Mouse (Mus musculus) left cerebral cortex, adult 6 months (tissue): ENCODE data around the gene Gm3854. TPM values are rescaled to one million over a fixed set of nuclear protein-coding genes. Genes with fewer than 3 reads are reported as not detected.

Source experiments
- long read RNA-seq, 2 experiments: library from polyadenylated mRNA; unstranded; transcript quantifications; one replicate each; pipeline ENCODE4 v2.0.0; 2019 to 2020
- polyA plus RNA-seq: library from polyadenylated mRNA; unstranded; fragments of <200 nt; fragmentation: Nextera tagmentation; gene quantifications from 2 replicates; pipeline ENCODE4 v1.2.3, GENCODE M21; 2021

The Gm3854 gene
- polyA plus RNA-seq, result 1.5 and 2.5 TPM in 2 replicates
- long read RNA-seq, experiment 1, transcript Gm3854-201 (5 exons, 2,950 nt), result major isoform, 6 of 9 reads
- long read RNA-seq, experiment 1, partial matches to known transcripts, result 2 of 9 reads
- long read RNA-seq, experiment 1, other reads (novel, unspliced or antisense), result 1 of 9 reads
- long read RNA-seq, experiment 2, partial matches to known transcripts, result 1 of 3 reads
- long read RNA-seq, experiment 2, other reads (novel, unspliced or antisense), result 1 of 3 reads

GRCm38 (mm10) chr7:6343501-6344071 lies at the start of gene Gm3854:
Gm3854 (plus strand) TSS chr7:6343759.

GRCm38 (mm10) chr7:6331233-6331956 lies 12.2 kb upstream of the Gm3854 start, which contains the start of gene Zfp583:
Zfp583 (minus strand) TSS chr7:6331285.

GRCm38 (mm10) chr7:6363047-6363488 lies 19.5 kb downstream of the Gm3854 start, which contains the start of gene Zfp78:
Zfp78 (plus strand) TSS chr7:6363280.

GRCm38 (mm10) chr7:6383044-6383455 lies 39.5 kb downstream of the Gm3854 start, which contains the start of gene Zfp28:
Zfp28 (plus strand) TSS chr7:6383295.

GRCm38 (mm10) chr7:6397996-6398975 lies 54.7 kb downstream of the Gm3854 start, which contains the start of gene Smim17:
Smim17 (plus strand) TSS chr7:6398715.

Other genes with a start within 250 kb of the Gm3854 start
- 9.8 and 15.7 TPM in 2 replicates for gene Zfp787, start 187.8 kb upstream of the Gm3854 start, polyA plus RNA-seq
- 39.0 and 51.1 TPM in 2 replicates for gene Zfp444, start 171.5 kb upstream of the Gm3854 start, polyA plus RNA-seq
- not detected in 2 replicates for gene Galp, start 146.7 kb upstream of the Gm3854 start, polyA plus RNA-seq
- gene Zscan5b, start 121.5 kb upstream of the Gm3854 start, polyA plus RNA-seq, result not detected in 2 replicates
- gene Epp13, start 91.0 kb upstream of the Gm3854 start, polyA plus RNA-seq, result not detected in 2 replicates
- gene Zfp667, start 57.2 kb upstream of the Gm3854 start, polyA plus RNA-seq, result 7.6 and 11.4 TPM in 2 replicates
- gene Zfp583, start 12.5 kb upstream of the Gm3854 start, polyA plus RNA-seq, result 5.6 and 6.3 TPM in 2 replicates
- gene Zfp78, start 19.5 kb downstream of the Gm3854 start, polyA plus RNA-seq, result 2.7 and 4.1 TPM in 2 replicates
- gene Zfp28, start 39.5 kb downstream of the Gm3854 start, polyA plus RNA-seq, result 3.2 and 6.0 TPM in 2 replicates
- 4.0 and 5.4 TPM in 2 replicates for gene Smim17, start 55.0 kb downstream of the Gm3854 start, polyA plus RNA-seq
- gene Gm20715, start 66.5 kb downstream of the Gm3854 start, polyA plus RNA-seq, result 0.09 TPM in 1 of 2 replicates, not detected in the other
- 1.1 and 1.2 TPM in 2 replicates for gene Olfr1344, start 94.9 kb downstream of the Gm3854 start, polyA plus RNA-seq
- gene Olfr1336, start 112.4 kb downstream of the Gm3854 start, polyA plus RNA-seq, result not detected in 2 replicates
- not detected in 2 replicates for gene Olfr1346, start 123.3 kb downstream of the Gm3854 start, polyA plus RNA-seq
- not detected in 2 replicates for gene Olfr5, start 143.2 kb downstream of the Gm3854 start, polyA plus RNA-seq
- not detected in 2 replicates for gene Olfr1347, start 156.0 kb downstream of the Gm3854 start, polyA plus RNA-seq
- gene Olfr1348, start 165.0 kb downstream of the Gm3854 start, polyA plus RNA-seq, result not detected in 2 replicates
- not detected in 2 replicates for gene Olfr1349, start 179.2 kb downstream of the Gm3854 start, polyA plus RNA-seq
- not detected in 2 replicates for gene Olfr1350, start 221.1 kb downstream of the Gm3854 start, polyA plus RNA-seq